ENCODE assay signal across 9 mouse cellular contexts in genomic region chr13:54837471-54837889, GRCm38 (mm10). TPM values are rescaled to one million over a fixed set of nuclear protein-coding genes. Genes with fewer than 3 reads are reported as not detected.
A peak's percentile ranks its signal among the peaks of the same experiment; 100 is the strongest.
DNase-seq lines count a peak whose midpoint lies in the region; ATAC-seq and TF ChIP-seq lines count a peak whose summit lies in the region.
"Had no signal": no experiment of that assay in that cellular context is flagged by ENCODE, and none has a peak within 500 bp of the region (broad histone marks: within the 10 kb centered on the region; RNA-seq: fewer than 3 reads in every experiment).

No protein-coding gene starts in this region.

- H3K27me3 ChIP-seq in lung, embryonic 14.5 days (ENCODE audit: insufficient read depth, low read length) = no peaks in the 10 kb centered on the region

- 11% methylated on average over 9 of the region's 9 CpGs for whole genome bisulfite sequencing in lung, embryonic 14.5 days
- WGBS in lung, adult 2 months = 13% methylated on average over 9 of the region's 9 CpGs

- H3K4me1 ChIP-seq in lung, embryonic 14.5 days (ENCODE audit: insufficient read depth) = peaks cover 10% of the 10 kb centered on the region
- H3K4me1 ChIP-seq in lung, adult 2 months (ENCODE audit: control insufficient read depth, insufficient read depth, low read length) = no peaks in the 10 kb centered on the region

- H3K9me3 ChIP-seq in lung, embryonic 14.5 days (ENCODE audit: low read depth, low read length) = no peaks in the 10 kb centered on the region

- DNase-seq in lung, embryonic 14.5 days = peak; percentile 68
- DNase-seq in lung, adult 2 months = no peak
- DNase-seq in embryo, embryonic 10 days (ENCODE audit: low spot score) = peak; percentile 43
- peak; percentile 52 to 55 for DNase-seq in layer of hippocampus, adult 2 months (ENCODE audit: low spot score in 2 of 2)
- DNase-seq in retina, embryonic 14.5 days (ENCODE audit: low spot score) = peak; percentile 31
- no peak for DNase-seq in urinary bladder, adult 18-20 months (ENCODE audit: low spot score in 2 of 2)
- no peak for DNase-seq in Muller cell, postnatal 12 days (ENCODE audit: inconsistent ontology term)

- TF ChIP-seq POLR2A in lung, adult 2 months (IDR thresholded peaks at IDR 0.05; ENCODE audit: borderline replicate concordance, extremely low read depth, low read depth, low read length) = no peak

- no peak overlapping the region for H3K4me3 ChIP-seq in lung, embryonic 14.5 days (ENCODE audit: low read depth, low read length)
- H3K4me3 ChIP-seq in lung, adult 2 months (replicated peaks; ENCODE audit: extremely low read depth, low read depth, low read length) = no peak overlapping the region
- H3K4me3 ChIP-seq in layer of hippocampus, adult 2 months = no peak overlapping the region; the same call in 1 of the 2 replicates
- H3K4me3 ChIP-seq: megakaryocyte, embryonic 14.5 days had no signal

- H3K36me3 ChIP-seq in lung, embryonic 14.5 days (ENCODE audit: insufficient read depth) = no peaks in the 10 kb centered on the region

- peak overlapping the region; percentile 76 for H3K27ac ChIP-seq in lung, embryonic 14.5 days (ENCODE audit: low read depth)
- peak overlapping the region; percentile 88 for H3K27ac ChIP-seq in layer of hippocampus, adult 2 months

- peak; percentile 86 for ATAC-seq in lung, embryonic 14.5 days (ENCODE audit: insufficient read depth)
- ATAC-seq in inflammation-experienced regulatory T-cells, adult 6 months = no peak

- H3K4me2 ChIP-seq in lung, embryonic 14.5 days = peak overlapping the region; percentile 49

- no peak overlapping the region for H3K9ac ChIP-seq in lung, embryonic 14.5 days

- TF ChIP-seq CTCF in lung, embryonic 14.5 days (IDR thresholded peaks at IDR 0.05; ENCODE audit: low read depth) = no peak
- TF ChIP-seq CTCF in lung, adult 2 months (IDR thresholded peaks at IDR 0.05; ENCODE audit: insufficient read depth, low read length) = no peak
- TF ChIP-seq CTCF in layer of hippocampus, adult 2 months (conservative IDR thresholded peaks at IDR 0.05) = no peak

RNA-seq across cellular contexts. Expression of gene Tspan17, which starts 48.3 kb away (rescaled TPM):
- 6.5 and 8.7 TPM in 2 replicates for polyA plus RNA-seq in lung, embryonic 14.5 days (2014; fragmentation: Nextera tagmentation; extraction: Ambion mirVana)
- polyA plus RNA-seq in lung, adult 2 months (2012; rRNA removed) = 32.1 and 34.7 TPM in 2 replicates
- 10 to 100 TPM; 96.7 to 97.7 TPM for total RNA-seq in layer of hippocampus, adult 2 months (2021)
- 1 to 10 TPM; 1.5 to 6.7 (median 2.2) TPM for polyA plus RNA-seq in inflammation-experienced regulatory T-cells, adult 6 months (2017; shearing (Covaris generic))

RNA-seq across cellular contexts. Expression of gene Eif4e1b, which starts 53.7 kb away (rescaled TPM):
- not detected in 2 replicates for polyA plus RNA-seq in lung, embryonic 14.5 days (2014; fragmentation: Nextera tagmentation; extraction: Ambion mirVana)
- polyA plus RNA-seq in lung, adult 2 months (2012; rRNA removed) = not detected in 2 replicates
- not detected for total RNA-seq in layer of hippocampus, adult 2 months (2021)
- polyA plus RNA-seq in inflammation-experienced regulatory T-cells, adult 6 months (2017; shearing (Covaris generic)) = not detected

Comparison
In these comparisons a context has a peak if more than half of its experiments do, and no peak if none do; other contexts are left out.
1. DNase-seq: peak in lung, embryonic 14.5 days (single experiment), embryo, embryonic 10 days (single experiment), layer of hippocampus, adult 2 months (2 of 2) and retina, embryonic 14.5 days (single experiment); none in lung, adult 2 months (single experiment), urinary bladder, adult 18-20 months (0 of 2) and Muller cell, postnatal 12 days (single experiment).